11 mouse cellular contexts compared by ENCODE assay signal in genomic region chr11:16623694-16624093, GRCm38 (mm10).
"Had no signal": no experiment of that assay in that cellular context is flagged by ENCODE, and none has a peak within 500 bp of the region (broad histone marks: within the 10 kb centered on the region; RNA-seq: fewer than 3 reads in every experiment).

No protein-coding gene starts in this region.

- H3K36me3 ChIP-seq: limb, embryonic 15.5 days; liver, embryonic 15.5 days; lung, embryonic 15.5 days; midbrain, embryonic 13.5 days had no signal

- H3K27ac ChIP-seq: left cerebral cortex, adult 2 months; limb, embryonic 15.5 days; liver, embryonic 15.5 days; lung, embryonic 15.5 days; midbrain, embryonic 13.5 days had no signal

- H3K4me1 ChIP-seq: limb, embryonic 15.5 days; liver, embryonic 15.5 days; lung, embryonic 15.5 days; midbrain, embryonic 13.5 days had no signal

- ATAC-seq: intestine, embryonic 16.5 days; midbrain, embryonic 13.5 days had no signal

- H3K9me3 ChIP-seq: limb, embryonic 15.5 days; liver, embryonic 15.5 days; lung, embryonic 15.5 days; midbrain, embryonic 13.5 days had no signal

- H3K4me3 ChIP-seq: left cerebral cortex, adult 2 months; limb, embryonic 15.5 days; liver, embryonic 15.5 days; lung, embryonic 15.5 days; midbrain, embryonic 13.5 days had no signal

- DNase-seq: kidney, adult 9 months; kidney, postnatal 10 days; kidney, postnatal 4 days; right cerebral cortex, postnatal 4 days; thymus, postnatal 4 days had no signal

- H3K4me2 ChIP-seq: limb, embryonic 15.5 days; liver, embryonic 15.5 days; lung, embryonic 15.5 days; midbrain, embryonic 13.5 days had no signal

- H3K9ac ChIP-seq: limb, embryonic 15.5 days; liver, embryonic 15.5 days; lung, embryonic 15.5 days; midbrain, embryonic 13.5 days had no signal

- H3K27me3 ChIP-seq: limb, embryonic 15.5 days; liver, embryonic 15.5 days; lung, embryonic 15.5 days; midbrain, embryonic 13.5 days had no signal
